Mouse (Mus musculus): ENCODE measurements around the gene Fam177a. TPM values are rescaled to one million over a fixed set of nuclear protein-coding genes. Genes with fewer than 3 reads are reported as not detected.
"Not testable (repeated sequence)": the region's sequence is repeated elsewhere in the genome, so short reads cannot be mapped to it uniquely, and the experiment has no call there.

Gene Fam177a
- polyA plus RNA-seq, 1 experiment from 2014 or later, result 17.1 TPM

DNA sequence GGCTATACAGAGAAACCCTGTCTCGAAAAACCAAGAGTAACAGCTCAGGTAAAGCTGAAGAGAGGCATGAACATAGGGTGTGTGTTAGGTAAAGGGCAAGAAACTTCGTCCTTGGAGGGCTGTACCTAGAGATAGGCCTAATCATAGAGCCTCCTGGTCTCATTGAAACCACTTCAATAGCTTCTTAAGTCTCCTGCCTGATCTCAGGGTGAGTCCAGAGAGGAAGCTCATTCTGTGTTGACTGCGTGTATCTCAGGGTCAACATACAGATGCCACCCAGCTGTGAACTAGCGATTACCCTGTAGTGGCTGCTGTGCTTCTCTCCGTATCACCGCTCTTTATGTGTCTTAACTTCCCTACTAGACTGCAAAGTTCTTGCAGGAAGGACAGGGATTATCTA lies 13.6 kb downstream of the Fam177a start:
- ATAC-seq (replicated peaks; ENCODE audit: low FRiP score, low read depth); H3K9me3 ChIP-seq (replicated peaks; ENCODE audit: low read length); H3K36me3 ChIP-seq (ENCODE audit: insufficient read depth, low read length); H3K9ac ChIP-seq (ENCODE audit: low read depth, low read length); H3K27ac ChIP-seq; H3K4me3 ChIP-seq (replicated peaks; ENCODE audit: low read depth, low read length); H3K4me2 ChIP-seq (ENCODE audit: low read length); H3K4me1 ChIP-seq (replicated peaks; ENCODE audit: insufficient read depth, low read length); DNase-seq (ENCODE audit: low spot score); H3K27me3 ChIP-seq (ENCODE audit: insufficient read depth, low read length): not testable (repeated sequence)
- WGBS, result no CpG with 5 or more reads among the region's 6 CpGs

DNA sequence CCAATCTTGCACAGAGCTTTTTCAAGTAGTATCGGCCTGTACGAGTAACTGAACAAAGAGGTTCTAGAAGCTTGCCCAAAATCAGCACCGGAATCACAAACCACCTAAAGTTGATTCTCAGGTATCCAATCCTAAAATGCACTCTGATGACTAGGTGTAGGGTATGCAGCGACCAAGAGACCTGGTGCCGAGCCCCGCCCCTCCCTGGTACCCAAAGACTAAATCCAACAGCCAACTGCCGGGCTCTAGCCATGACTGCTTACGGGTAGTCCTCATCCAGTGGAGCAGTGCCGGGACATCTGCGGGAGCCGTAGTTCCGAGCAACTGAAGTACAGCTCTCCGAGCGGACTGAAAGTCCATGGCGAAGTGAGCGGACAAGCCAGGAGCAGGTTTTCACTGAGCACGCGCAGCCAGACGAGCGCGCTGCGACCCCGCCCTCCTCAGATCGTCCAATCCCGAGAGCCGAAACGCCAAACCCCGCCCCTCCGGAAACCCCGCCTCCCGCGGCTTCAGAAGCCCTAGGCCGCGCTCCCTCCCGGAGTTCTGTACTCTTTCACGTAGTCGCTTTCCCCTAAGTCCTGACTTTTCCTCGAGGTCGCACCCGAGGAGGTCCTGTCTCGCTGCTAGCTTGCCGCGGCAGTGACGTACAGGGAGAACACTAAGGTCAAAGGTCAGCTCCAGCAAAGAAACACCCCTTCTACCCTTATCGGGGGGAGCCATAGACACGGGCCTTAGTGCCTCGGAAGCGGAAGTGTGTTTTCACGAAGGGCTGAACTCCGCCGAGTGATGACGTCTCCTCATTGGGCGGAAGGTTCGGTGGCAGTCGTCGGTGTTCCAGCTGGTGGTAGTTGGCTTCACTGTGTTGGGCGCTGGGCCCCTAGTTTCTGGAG lies 30.5 kb downstream of the Fam177a start, which contains the start of gene Srp54b:
Gene Srp54b, plus strand, starts transcription at position 546 of the 890 bp plus-strand sequence.
- H3K9ac ChIP-seq (ENCODE audit: low read depth, low read length); H3K4me1 ChIP-seq (replicated peaks; ENCODE audit: insufficient read depth, low read length); H3K36me3 ChIP-seq (ENCODE audit: insufficient read depth, low read length); H3K27ac ChIP-seq; DNase-seq (ENCODE audit: low spot score); H3K9me3 ChIP-seq (replicated peaks; ENCODE audit: low read length); H3K4me3 ChIP-seq (replicated peaks; ENCODE audit: low read depth, low read length); H3K27me3 ChIP-seq (ENCODE audit: insufficient read depth, low read length); H3K4me2 ChIP-seq (ENCODE audit: low read length): not testable (repeated sequence)
- ATAC-seq (replicated peaks; ENCODE audit: low FRiP score, low read depth), result peak; percentile 97
- WGBS, result no CpG with 5 or more reads among the region's 57 CpGs

DNA sequence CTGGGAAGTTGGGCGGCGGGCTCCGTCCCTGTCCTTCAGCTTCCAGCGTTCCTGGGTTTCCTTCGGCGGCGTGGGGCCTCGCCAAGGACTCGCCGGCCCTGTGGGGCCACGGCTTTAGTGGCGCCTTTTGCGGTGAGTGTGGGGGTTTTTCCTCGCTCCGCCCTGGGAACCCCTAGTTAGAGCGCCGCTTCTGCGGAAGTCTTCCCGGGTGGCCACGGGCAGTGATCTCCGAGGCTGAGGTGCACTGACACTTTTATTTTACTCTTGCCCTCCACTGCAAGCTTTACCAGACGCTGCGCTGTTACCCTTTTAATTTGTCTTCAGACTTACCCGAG lies 31.1 kb downstream of the Fam177a start:
- H3K36me3 ChIP-seq (ENCODE audit: insufficient read depth, low read length); H3K4me3 ChIP-seq (replicated peaks; ENCODE audit: low read depth, low read length); H3K9ac ChIP-seq (ENCODE audit: low read depth, low read length); H3K4me2 ChIP-seq (ENCODE audit: low read length); H3K27ac ChIP-seq; DNase-seq (ENCODE audit: low spot score); H3K4me1 ChIP-seq (replicated peaks; ENCODE audit: insufficient read depth, low read length); H3K9me3 ChIP-seq (replicated peaks; ENCODE audit: low read length); H3K27me3 ChIP-seq (ENCODE audit: insufficient read depth, low read length); ATAC-seq (replicated peaks; ENCODE audit: low FRiP score, low read depth): not testable (repeated sequence)
- WGBS, result 2% methylated on average over 8 of the region's 24 CpGs

DNA sequence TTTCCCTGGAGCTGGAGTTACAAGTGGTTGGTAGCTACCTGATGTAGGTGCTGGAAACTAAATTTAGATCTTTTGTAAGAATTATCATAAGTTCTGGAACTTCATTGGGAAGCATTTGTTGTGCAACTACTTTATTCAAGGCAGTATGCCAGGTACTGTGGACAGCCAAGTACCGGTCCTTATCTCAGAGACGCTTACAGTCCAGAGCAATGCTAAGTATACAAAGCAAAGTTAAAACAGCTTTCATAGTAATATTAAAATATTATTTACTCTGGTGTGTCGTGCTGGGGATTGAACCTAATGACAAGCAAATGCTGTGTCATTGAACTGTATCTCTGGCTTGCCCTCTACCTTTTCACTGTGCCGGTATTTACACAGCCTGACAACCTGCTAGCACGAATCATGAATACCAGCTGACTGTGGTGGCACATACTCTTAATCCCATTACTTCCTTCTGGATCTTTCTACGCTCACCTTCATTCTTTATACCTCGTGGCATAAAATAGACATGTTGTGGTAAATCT lies 42.8 kb downstream of the Fam177a start:
- H3K27me3 ChIP-seq (ENCODE audit: insufficient read depth, low read length); H3K4me2 ChIP-seq (ENCODE audit: low read length); ATAC-seq (replicated peaks; ENCODE audit: low FRiP score, low read depth); DNase-seq (ENCODE audit: low spot score); H3K4me1 ChIP-seq (replicated peaks; ENCODE audit: insufficient read depth, low read length); H3K27ac ChIP-seq; H3K9me3 ChIP-seq (replicated peaks; ENCODE audit: low read length); H3K36me3 ChIP-seq (ENCODE audit: insufficient read depth, low read length); H3K4me3 ChIP-seq (replicated peaks; ENCODE audit: low read depth, low read length); H3K9ac ChIP-seq (ENCODE audit: low read depth, low read length): not testable (repeated sequence)
- WGBS, result no CpG with 5 or more reads among the region's 7 CpGs

DNA sequence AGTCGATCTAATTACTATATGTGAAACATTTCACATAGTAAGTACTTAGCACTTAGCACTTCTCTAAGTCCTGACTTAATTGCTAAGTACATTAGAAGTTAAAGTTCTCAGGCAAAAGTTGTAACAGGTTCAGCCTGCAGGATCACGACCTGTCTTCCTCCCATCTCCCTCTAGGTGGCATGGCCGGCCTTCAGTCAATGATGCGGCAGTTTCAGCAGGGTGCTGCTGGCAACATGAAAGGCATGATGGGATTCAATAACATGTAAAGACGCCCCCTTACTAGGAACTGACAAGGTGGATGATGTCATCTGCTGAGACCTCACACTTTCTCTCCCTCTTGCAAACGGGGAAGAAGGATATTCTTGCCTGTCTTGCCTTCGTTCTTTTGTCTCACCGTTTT lies 63.4 kb downstream of the Fam177a start:
- H3K4me1 ChIP-seq (replicated peaks; ENCODE audit: insufficient read depth, low read length); H3K4me3 ChIP-seq (replicated peaks; ENCODE audit: low read depth, low read length); H3K9me3 ChIP-seq (replicated peaks; ENCODE audit: low read length); DNase-seq (ENCODE audit: low spot score); H3K27me3 ChIP-seq (ENCODE audit: insufficient read depth, low read length); H3K4me2 ChIP-seq (ENCODE audit: low read length); H3K9ac ChIP-seq (ENCODE audit: low read depth, low read length); H3K36me3 ChIP-seq (ENCODE audit: insufficient read depth, low read length); H3K27ac ChIP-seq; ATAC-seq (replicated peaks; ENCODE audit: low FRiP score, low read depth): not testable (repeated sequence)
- WGBS, result no CpG with 5 or more reads among the region's 8 CpGs

DNA sequence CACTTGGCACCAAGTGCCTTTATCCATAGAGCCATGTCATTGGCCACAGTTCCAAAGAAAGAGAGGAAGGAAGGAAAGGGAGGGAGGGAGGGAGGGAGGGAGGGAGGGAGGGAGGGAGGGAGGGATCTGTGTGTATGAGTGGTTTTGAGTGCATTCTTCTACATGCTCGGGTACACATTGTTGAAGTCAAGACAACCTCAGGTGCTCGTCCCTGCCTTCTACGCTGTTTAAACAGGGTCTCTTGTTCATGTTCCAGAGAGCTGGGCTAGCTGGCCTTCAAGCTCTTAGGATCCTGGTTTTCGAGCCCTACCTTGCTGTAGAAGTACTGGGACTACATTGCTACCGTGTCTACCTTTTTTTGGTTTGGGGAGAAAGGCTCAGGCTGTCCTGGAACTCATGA lies 64.9 kb downstream of the Fam177a start:
- H3K4me2 ChIP-seq (ENCODE audit: low read length); H3K9me3 ChIP-seq (replicated peaks; ENCODE audit: low read length); H3K27ac ChIP-seq; H3K9ac ChIP-seq (ENCODE audit: low read depth, low read length); H3K4me3 ChIP-seq (replicated peaks; ENCODE audit: low read depth, low read length); ATAC-seq (replicated peaks; ENCODE audit: low FRiP score, low read depth); H3K27me3 ChIP-seq (ENCODE audit: insufficient read depth, low read length); H3K36me3 ChIP-seq (ENCODE audit: insufficient read depth, low read length); DNase-seq (ENCODE audit: low spot score); H3K4me1 ChIP-seq (replicated peaks; ENCODE audit: insufficient read depth, low read length): not testable (repeated sequence)
- no CpG with 5 or more reads among the region's 5 CpGs for WGBS

Other genes with a start within 250 kb of the Fam177a start
- not detected in 2 replicates for gene Gm20403, start 137.9 kb upstream of the Fam177a start, polyA plus RNA-seq (2015; fragmentation: Nextera tagmentation; extraction: Ambion mirVana)
- 13.5 and 15.5 TPM in 2 replicates for gene Baz1a, start 110.1 kb upstream of the Fam177a start, polyA plus RNA-seq (2015; fragmentation: Nextera tagmentation; extraction: Ambion mirVana)
- 19.9 and 21.0 TPM in 2 replicates for gene 2700097O09Rik, start 44.4 kb upstream of the Fam177a start, polyA plus RNA-seq (2015; fragmentation: Nextera tagmentation; extraction: Ambion mirVana)
- gene Srp54a, start 44.2 kb upstream of the Fam177a start, polyA plus RNA-seq (2015; fragmentation: Nextera tagmentation; extraction: Ambion mirVana), result 137 and 157 TPM in 2 replicates
- 50.0 and 54.3 TPM in 2 replicates for gene Srp54b, start 30.6 kb downstream of the Fam177a start, polyA plus RNA-seq (2015; fragmentation: Nextera tagmentation; extraction: Ambion mirVana)
- 0.08 TPM in 1 of 2 replicates, not detected in the other for gene 1700047I17Rik2, start 75.1 kb downstream of the Fam177a start, polyA plus RNA-seq (2015; fragmentation: Nextera tagmentation; extraction: Ambion mirVana)
- 70.8 and 77.8 TPM in 2 replicates for gene Srp54c, start 105.7 kb downstream of the Fam177a start, polyA plus RNA-seq (2015; fragmentation: Nextera tagmentation; extraction: Ambion mirVana)
- 15.0 and 18.1 TPM in 2 replicates for gene 1110008L16Rik, start 175.1 kb downstream of the Fam177a start, polyA plus RNA-seq (2015; fragmentation: Nextera tagmentation; extraction: Ambion mirVana)
- 12.9 TPM in 2 replicates for gene Ppp2r3c, start 178.5 kb downstream of the Fam177a start, polyA plus RNA-seq (2015; fragmentation: Nextera tagmentation; extraction: Ambion mirVana)